Mouse (Mus musculus) small intestine, adult 2 months (tissue): ENCODE measurements around the gene Pard3.

Source experiments
- CTCF ChIP-seq: fragments of 200-500 bp; IDR thresholded peaks from 2 replicates; pipeline ENCODE4 v1.5.1; 2012; ENCODE audit warnings: low read depth, mild to moderate bottlenecking, control low read depth, inconsistent platforms, low read length, moderate library complexity, mixed read lengths; ENCODE audit not compliant: insufficient replicate concordance, insufficient read length; ENCODE audit errors: extremely low read depth
- POLR2A ChIP-seq: fragments of 200-500 bp; IDR thresholded peaks from 2 replicates; pipeline ENCODE4 v1.6.1; 2012; ENCODE audit warnings: low read depth, mild to moderate bottlenecking, control low read depth, inconsistent platforms, low read length, moderate library complexity

DNA sequence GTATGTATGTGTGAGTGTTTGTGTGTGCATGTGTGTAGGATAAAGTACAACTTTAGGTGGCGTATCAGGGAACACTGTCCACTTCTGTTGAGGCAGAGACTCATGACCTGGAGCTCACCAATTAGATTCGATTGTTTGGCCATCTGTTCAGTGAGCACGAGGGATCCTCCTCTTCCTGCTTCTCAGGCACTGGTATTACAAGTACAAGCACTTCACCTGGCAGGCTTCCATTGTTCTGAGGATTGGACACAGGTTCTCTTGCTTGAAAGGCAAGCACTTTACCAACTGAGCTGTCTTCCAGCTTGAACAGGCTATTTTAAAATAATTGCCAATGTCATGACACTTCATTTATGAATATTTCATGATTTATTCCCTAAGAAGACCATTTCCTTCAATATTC is 88.0 kb downstream of the Pard3 start:
- TF ChIP-seq POLR2A: no peak
- no peak for TF ChIP-seq CTCF
